Mouse (Mus musculus) stomach, embryonic 14.5 days (tissue): ENCODE results near the gene Dscam. TPM values are rescaled to one million over a fixed set of nuclear protein-coding genes. Genes with fewer than 3 reads are reported as not detected.

Experiments used
- ATAC-seq: fragments of 200-750 bp; cut with Nextera tagmentation; 2 replicates; pipeline ENCODE4 v1.8.0; 2017; ENCODE audit warnings: low read depth, moderate TSS enrichment; ENCODE audit not compliant: insufficient number of reproducible peaks, insufficient read depth, low FRiP score
- H3K27ac ChIP-seq: fragments of 300-500 bp; sonication (generic); 2 replicates; pipeline ENCODE4 v1.5.1; 2014; ENCODE audit warnings: mild to moderate bottlenecking, low read length, moderate library complexity, mixed read lengths
- H3K27me3 ChIP-seq: fragments of 300-500 bp; sonication (generic); 2 replicates; pipeline ENCODE4 v1.6.1; 2014; ENCODE audit warnings: low read length, control low read depth, mixed read lengths; ENCODE audit not compliant: control insufficient read depth, insufficient read depth
- H3K36me3 ChIP-seq: fragments of 300-500 bp; sonication (generic); 2 replicates; pipeline ENCODE4 v1.6.1; 2014; ENCODE audit warnings: mild to moderate bottlenecking, control low read depth, low read length, moderate library complexity, mixed read lengths; ENCODE audit not compliant: control insufficient read depth, insufficient read depth
- H3K4me1 ChIP-seq: fragments of 300-500 bp; sonication (generic); 2 replicates; pipeline ENCODE4 v1.6.1; 2014; ENCODE audit warnings: low read length, control low read depth, mixed read lengths; ENCODE audit not compliant: control insufficient read depth, insufficient read depth
- H3K4me2 ChIP-seq: fragments of 300-500 bp; sonication (generic); replicated peaks from 2 replicates; pipeline ENCODE4 v1.6.1; 2014; ENCODE audit warnings: low read depth, low read length, control low read depth
- H3K4me3 ChIP-seq: fragments of 300-500 bp; sonication (generic); 2 replicates; pipeline ENCODE4 v1.5.1; 2014; ENCODE audit warnings: low read depth, low read length, control low read depth
- H3K9ac ChIP-seq: fragments of 300-500 bp; sonication (generic); replicated peaks from 2 replicates; pipeline ENCODE4 v1.6.1; 2014; ENCODE audit warnings: low read depth, mild to moderate bottlenecking, control low read depth, low read length, moderate library complexity, mixed read lengths
- H3K9me3 ChIP-seq: fragments of 300-500 bp; sonication (generic); 2 replicates; pipeline ENCODE4 v1.6.1; 2016; ENCODE audit warnings: low read depth, low read length, control low read depth; ENCODE audit not compliant: control insufficient read depth
- WGBS: fragments of 180-500 bp; shearing (Covaris S2); extraction: QIAGEN DNeasy Blood & Tissue Kit; methylation state at CpG from one replicate; pipeline ENCODE4 v1.1.7; 2014; 5-methylcytosine and 5-hydroxymethylcytosine counted together
- polyA plus RNA-seq: library from polyadenylated mRNA; unstranded; fragments of >200 nt; fragmentation: Nextera tagmentation; extraction: Ambion mirVana; gene quantifications from 2 replicates; pipeline ENCODE4 v1.2.1, GENCODE M21; 2014

The Dscam gene
- 0.30 and 0.64 TPM in 2 replicates for polyA plus RNA-seq

DNA sequence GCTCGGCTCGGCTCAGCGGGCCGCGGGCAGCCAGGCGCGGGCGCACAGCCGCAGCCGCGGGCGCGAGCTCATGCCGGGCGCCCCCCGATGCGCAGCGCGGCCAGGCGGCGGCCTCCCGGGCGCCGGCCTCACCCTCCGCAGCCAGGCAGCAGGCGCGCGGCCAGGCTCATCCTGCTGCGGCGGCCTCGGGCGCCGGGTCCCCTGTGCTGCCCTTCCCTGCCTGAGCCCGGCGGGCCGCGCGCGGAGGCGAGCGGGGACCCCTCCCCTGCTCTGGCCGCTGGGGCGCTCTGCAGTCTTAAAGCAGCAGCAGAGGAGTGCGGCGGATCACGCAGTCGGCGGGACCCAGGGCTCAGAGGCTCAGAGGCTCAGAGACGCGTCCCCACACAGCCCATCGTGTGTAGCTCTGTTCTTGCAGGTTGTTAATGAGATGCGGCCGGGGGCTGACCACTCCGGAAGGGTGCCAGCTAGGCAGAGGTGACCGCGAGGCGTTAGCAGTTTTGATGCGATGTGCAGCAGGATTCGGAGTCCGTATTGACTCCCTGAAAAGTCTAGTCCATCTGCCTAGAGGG, at the start of gene Dscam:
Dscam (minus strand) TSS at position 240 of the 569 bp plus-strand sequence.
- H3K27me3 ChIP-seq = peaks cover 29% of the 10 kb centered on the region
- peak; percentile 35; the same call in 1 of the 2 replicates for ATAC-seq
- under 1% methylated on average over 38 of the region's 60 CpGs for WGBS

GRCm38 (mm10) chr16:97219381-97219780, 48.8 kb upstream of the Dscam start:
- no peaks in the 10 kb centered on the region for H3K27me3 ChIP-seq
- no peak overlapping the region for H3K4me2 ChIP-seq
- no peak for ATAC-seq
- no peak overlapping the region for H3K4me3 ChIP-seq
- H3K27ac ChIP-seq = no peak overlapping the region
- peaks cover 2% of the 10 kb centered on the region; the same call in 1 of the 2 replicates for H3K9me3 ChIP-seq
- no peak overlapping the region for H3K9ac ChIP-seq
- no peaks in the 10 kb centered on the region for H3K4me1 ChIP-seq
- 69% methylated on average over 2 of the region's 2 CpGs for WGBS
- no peaks in the 10 kb centered on the region for H3K36me3 ChIP-seq

More for the DNA sequence above, at the start of gene Dscam:
- H3K4me1 ChIP-seq = no peaks in the 10 kb centered on the region
- peak within 1 kb of the TSS; percentile 41 for H3K4me3 ChIP-seq
- H3K36me3 ChIP-seq = no peaks in the 10 kb centered on the region
- H3K27ac ChIP-seq = no peak within 1 kb of the TSS
- H3K4me2 ChIP-seq = peak within 1 kb of the TSS; percentile 95
- no peak within 1 kb of the TSS for H3K9ac ChIP-seq
- no peaks in the 10 kb centered on the region for H3K9me3 ChIP-seq

DNA sequence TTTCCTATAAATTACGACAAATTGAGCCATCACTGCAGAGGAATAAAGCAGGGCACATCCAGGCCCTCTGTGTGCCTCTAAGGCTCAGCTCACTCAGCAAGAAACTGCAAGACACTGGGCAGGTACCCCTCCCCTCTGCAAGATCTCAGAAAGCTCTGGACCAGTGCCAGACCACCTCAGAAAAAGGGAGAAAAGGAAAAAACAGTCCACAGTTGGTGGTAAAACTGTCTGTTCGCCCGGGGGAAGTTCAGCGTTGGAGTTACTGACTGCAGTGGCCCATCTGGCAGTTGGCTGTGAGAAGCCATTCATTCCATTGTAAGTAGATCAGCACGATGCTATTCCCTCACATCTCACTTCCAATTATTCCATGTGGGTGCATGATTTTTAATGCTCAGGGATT, 39.4 kb upstream of the Dscam start:
- Histone ChIP-seq H3K9ac (no peak overlapping the region), H3K4me1 (no peaks in the 10 kb centered on the region), H3K9me3 (peaks cover 1% of the 10 kb centered on the region; the same call in 1 of the 2 replicates), H3K27me3 (no peaks in the 10 kb centered on the region), H3K4me3 (no peak overlapping the region), H3K36me3 (no peaks in the 10 kb centered on the region), H3K27ac (no peak overlapping the region), H3K4me2 (no peak overlapping the region)
- no peak for ATAC-seq
- WGBS = 51% methylated on average over 5 of the region's 5 CpGs

DNA sequence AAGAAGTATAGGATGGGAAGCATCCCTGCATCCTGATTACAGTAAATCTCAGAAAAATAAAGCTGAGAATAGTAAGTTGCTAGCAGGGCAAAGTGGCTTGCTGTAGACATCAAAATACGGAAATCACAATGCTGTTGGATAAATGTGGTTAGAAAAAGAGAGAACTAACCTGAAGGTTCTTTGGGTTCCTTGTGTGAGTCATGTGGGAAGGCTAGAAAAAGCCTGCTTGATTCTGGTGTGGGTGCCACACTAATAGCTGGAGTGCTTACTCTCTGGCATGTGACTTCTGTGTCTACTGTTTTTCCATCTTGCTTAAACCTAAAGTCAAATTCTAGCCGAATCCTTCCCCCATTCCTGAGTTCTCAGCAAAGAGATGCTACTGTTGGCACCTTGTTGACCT, 37.7 kb upstream of the Dscam start:
- H3K4me3 ChIP-seq = no peak overlapping the region

DNA sequence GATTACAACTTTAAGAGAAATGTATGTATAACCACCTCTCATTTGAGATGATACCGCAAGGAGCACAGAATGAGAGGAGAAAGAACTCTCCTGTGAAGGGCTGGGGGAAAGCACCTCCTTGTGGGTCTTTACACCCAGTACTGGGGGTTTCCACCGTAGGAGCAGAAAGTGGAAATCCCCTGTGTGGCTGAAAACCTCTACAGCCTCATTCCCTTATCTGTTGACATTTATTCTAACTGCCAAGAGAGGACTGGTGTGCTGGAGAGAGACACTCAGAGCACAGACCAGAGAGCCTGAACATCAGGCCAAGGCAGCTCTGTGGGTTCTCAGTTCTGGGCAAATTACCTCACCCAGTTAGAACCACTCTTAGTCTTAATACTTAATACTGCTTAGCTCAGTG, 33.5 kb upstream of the Dscam start:
- H3K27ac ChIP-seq = no peak overlapping the region
- no peaks in the 10 kb centered on the region for H3K4me1 ChIP-seq
- no peak for ATAC-seq
- no peak overlapping the region for H3K4me3 ChIP-seq
- no peak overlapping the region for H3K4me2 ChIP-seq
- WGBS = 73% methylated on average over 2 of the region's 2 CpGs
- no peaks in the 10 kb centered on the region for H3K36me3 ChIP-seq
- H3K27me3 ChIP-seq = no peaks in the 10 kb centered on the region
- H3K9ac ChIP-seq = no peak overlapping the region
- no peaks in the 10 kb centered on the region for H3K9me3 ChIP-seq

More for the DNA sequence above, 37.7 kb upstream of the Dscam start:
- Histone ChIP-seq H3K4me1 (no peaks in the 10 kb centered on the region), H3K27me3 (no peaks in the 10 kb centered on the region), H3K27ac (no peak overlapping the region), H3K9ac (no peak overlapping the region), H3K4me2 (no peak overlapping the region), H3K36me3 (no peaks in the 10 kb centered on the region), H3K9me3 (no peaks in the 10 kb centered on the region)
- no peak for ATAC-seq
- 77% methylated on average over 2 of the region's 2 CpGs for WGBS

DNA sequence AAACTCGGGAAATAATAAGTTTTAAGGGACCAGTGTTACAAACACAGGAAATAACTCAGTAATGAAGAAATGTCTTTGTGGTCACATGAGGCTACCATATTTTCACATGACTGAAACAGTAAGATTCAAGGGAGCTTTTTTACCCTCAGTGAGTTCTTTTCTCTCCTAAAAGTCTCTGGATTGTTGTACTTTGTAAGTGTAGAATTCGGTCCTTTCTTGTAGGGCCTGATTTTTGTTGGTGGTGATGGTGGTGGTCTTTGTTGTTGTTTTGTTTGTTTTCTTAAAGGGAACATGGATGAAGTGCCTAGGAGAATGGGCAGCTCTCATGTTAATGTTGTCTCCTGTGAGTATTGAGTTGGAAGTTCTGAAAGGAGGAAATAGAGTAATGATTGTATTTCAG, 33.0 kb upstream of the Dscam start:
- 87% methylated on average over 2 of the region's 2 CpGs for WGBS
- Histone ChIP-seq H3K9ac (no peak overlapping the region), H3K4me2 (no peak overlapping the region), H3K9me3 (no peaks in the 10 kb centered on the region), H3K27ac (no peak overlapping the region), H3K36me3 (no peaks in the 10 kb centered on the region), H3K27me3 (no peaks in the 10 kb centered on the region), H3K4me3 (no peak overlapping the region), H3K4me1 (no peaks in the 10 kb centered on the region)
- ATAC-seq = no peak

- H3K27ac ChIP-seq = no peak overlapping the region
- no peak overlapping the region for H3K4me2 ChIP-seq
- H3K9me3 ChIP-seq = no peaks in the 10 kb centered on the region
- no peak for ATAC-seq
- no peak overlapping the region for H3K9ac ChIP-seq
- WGBS = 71% methylated on average over 2 of the region's 2 CpGs
- H3K36me3 ChIP-seq = no peaks in the 10 kb centered on the region
- H3K4me3 ChIP-seq = no peak overlapping the region
- H3K4me1 ChIP-seq = no peaks in the 10 kb centered on the region
- no peaks in the 10 kb centered on the region for H3K27me3 ChIP-seq
These were observed 24.1 kb upstream of the Dscam start for GRCm38 (mm10) chr16:97194630-97195029.

DNA sequence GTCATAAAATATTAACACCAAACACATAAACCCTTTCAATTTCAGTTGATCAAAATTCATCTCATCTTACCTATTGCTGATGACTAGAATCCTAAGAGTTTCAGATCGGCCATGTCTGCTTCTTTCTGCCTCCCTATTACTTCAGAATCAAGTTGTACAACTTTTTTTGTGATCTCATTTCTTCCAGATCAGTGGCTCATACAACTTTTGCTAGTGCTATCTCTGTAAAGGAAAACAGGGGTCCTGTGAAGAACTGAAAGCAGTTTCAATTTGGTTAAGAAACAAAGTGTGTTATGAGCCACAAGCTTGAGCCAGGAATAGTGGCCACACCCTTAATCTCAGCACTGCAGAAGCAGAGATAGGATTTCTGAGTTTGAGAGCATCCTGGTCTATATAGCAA, 23.6 kb upstream of the Dscam start:
- H3K36me3 ChIP-seq = no peaks in the 10 kb centered on the region
- H3K9me3 ChIP-seq = no peaks in the 10 kb centered on the region
- H3K4me2 ChIP-seq = no peak overlapping the region
- H3K27me3 ChIP-seq = no peaks in the 10 kb centered on the region
- H3K27ac ChIP-seq = no peak overlapping the region
- 88% methylated on average over 1 of the region's 1 CpGs for WGBS
- no peak for ATAC-seq
- H3K4me3 ChIP-seq = no peak overlapping the region
- no peak overlapping the region for H3K9ac ChIP-seq
- no peaks in the 10 kb centered on the region for H3K4me1 ChIP-seq

DNA sequence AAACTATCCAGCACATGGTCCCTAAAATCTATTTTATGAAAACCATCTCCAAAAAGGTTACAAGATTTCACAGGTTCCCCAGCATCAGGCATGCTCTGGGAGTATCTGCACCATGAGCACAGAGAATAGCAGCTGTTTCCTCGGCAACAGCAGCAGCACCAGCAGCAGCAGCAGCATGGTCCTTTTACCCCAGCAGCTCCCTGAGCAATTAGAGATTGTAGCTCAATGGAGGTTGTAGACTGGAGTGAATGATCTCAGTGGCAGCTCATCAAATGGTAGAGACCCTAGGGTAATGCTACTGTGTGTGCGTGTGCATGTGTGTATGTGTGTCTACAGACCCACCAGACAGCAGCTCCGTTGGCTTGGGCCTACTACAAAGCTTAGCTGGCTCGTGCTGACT, 21.7 kb upstream of the Dscam start:
- Histone ChIP-seq H3K4me3 (no peak overlapping the region), H3K4me1 (no peaks in the 10 kb centered on the region), H3K9ac (no peak overlapping the region), H3K27me3 (no peaks in the 10 kb centered on the region), H3K27ac (no peak overlapping the region), H3K4me2 (no peak overlapping the region), H3K36me3 (no peaks in the 10 kb centered on the region), H3K9me3 (no peaks in the 10 kb centered on the region)
- ATAC-seq = no peak
- 72% methylated on average over 4 of the region's 4 CpGs for WGBS
